Mouse (Mus musculus) kidney, adult 2 months (tissue): ENCODE measurements around the gene Olfr116.

ENCODE experiments used
- CTCF ChIP-seq: fragments of 200-500 bp; conservative IDR thresholded peaks from 2 replicates; pipeline ENCODE4 v1.5.1; 2011; ENCODE audit warnings: low read depth, mild to moderate bottlenecking, control low read depth, low read length, moderate library complexity, mixed read lengths; ENCODE audit not compliant: insufficient read depth, insufficient read length
- POLR2A ChIP-seq: fragments of 200-500 bp; IDR thresholded peaks from one replicate; pipeline ENCODE4 v1.6.1; 2011; ENCODE audit warnings: low read depth, low read length, control low read depth

DNA sequence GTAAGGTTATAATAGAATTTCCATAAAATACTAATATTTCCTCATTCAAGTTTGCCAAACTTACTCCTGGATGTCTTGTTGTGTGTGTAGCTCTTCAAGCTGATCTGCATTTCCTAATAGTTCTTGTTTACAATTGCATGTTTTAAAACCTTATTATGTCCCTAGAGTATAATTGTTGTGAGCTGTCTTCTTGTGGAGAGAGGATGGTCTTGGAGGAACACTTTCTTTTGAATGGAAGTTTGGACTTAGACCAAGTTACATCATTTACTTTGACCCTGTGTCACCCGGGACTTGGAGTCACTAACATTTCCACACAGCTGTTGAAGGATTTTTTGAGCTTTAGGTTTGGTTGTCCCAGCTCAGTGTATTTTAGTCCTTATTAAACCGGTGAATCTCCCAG is at the start of gene Olfr116, which contains the start of gene Olfr115:
- TF ChIP-seq CTCF (no peak), POLR2A (no peak)
